Comparison of ENCODE assay signal across 9 mouse cellular contexts in genomic region chr11:97017696-97018582, GRCm38 (mm10). TPM values are rescaled to one million over a fixed set of nuclear protein-coding genes. Genes with fewer than 3 reads are reported as not detected.
A peak's percentile ranks its signal among the peaks of the same experiment; 100 is the strongest.
DNase-seq lines count a peak whose midpoint lies in the region; ATAC-seq lines count a peak whose summit lies in the region.
"Had no signal": no experiment of that assay in that cellular context is flagged by ENCODE, and none has a peak within 500 bp of the region (broad histone marks: within the 10 kb centered on the region; RNA-seq: fewer than 3 reads in every experiment).

No protein-coding gene starts in this region.

- DNase-seq in kidney, adult 11 months: no peak
- DNase-seq in embryo, embryonic 10 days (ENCODE audit: low spot score): peak; percentile 28
- DNase-seq in cerebellum, adult 9-10 months: no peak
- DNase-seq in gastrocnemius, postnatal 36 days: no peak
- no peak for DNase-seq in adrenal gland, postnatal 25 days

- H3K9ac ChIP-seq in kidney, embryonic 15.5 days: peak overlapping the region; percentile 35; the same call in 1 of the 2 replicates
- no peak overlapping the region for H3K9ac ChIP-seq in hindbrain, embryonic 16.5 days (ENCODE audit: low read depth, low read length)
- no peak overlapping the region for H3K9ac ChIP-seq in midbrain, embryonic 16.5 days (ENCODE audit: low read depth, low read length)

- H3K4me1 ChIP-seq in kidney, embryonic 15.5 days: peaks cover 50% of the 10 kb centered on the region
- peaks cover 20% of the 10 kb centered on the region for H3K4me1 ChIP-seq in hindbrain, embryonic 16.5 days (ENCODE audit: control insufficient read depth, insufficient read depth, low read depth, low read length)
- peaks cover 15% of the 10 kb centered on the region; the same call in 1 of the 2 replicates for H3K4me1 ChIP-seq in midbrain, embryonic 16.5 days (ENCODE audit: control insufficient read depth, insufficient read depth, low read length)

- intact Hi-C loops in gastrocnemius, postnatal 36 days (cut with DNase I): no loop called here

- H3K4me2 ChIP-seq in kidney, embryonic 15.5 days: peak overlapping the region; percentile 72
- peak overlapping the region; percentile 57 for H3K4me2 ChIP-seq in hindbrain, embryonic 16.5 days (ENCODE audit: low read length)
- peak overlapping the region; percentile 44 for H3K4me2 ChIP-seq in midbrain, embryonic 16.5 days (ENCODE audit: low read length)

- peaks cover 96% of the 10 kb centered on the region for H3K27me3 ChIP-seq in kidney, embryonic 15.5 days
- peaks cover 72% of the 10 kb centered on the region for H3K27me3 ChIP-seq in hindbrain, embryonic 16.5 days (replicated peaks; ENCODE audit: control insufficient read depth, insufficient read depth, low read length)
- peaks cover 61% of the 10 kb centered on the region for H3K27me3 ChIP-seq in midbrain, embryonic 16.5 days (ENCODE audit: control insufficient read depth, insufficient read depth, low read depth, low read length)

- no peak for ATAC-seq in kidney, embryonic 15.5 days (replicated peaks; ENCODE audit: low FRiP score)
- no peak for ATAC-seq in hindbrain, embryonic 16.5 days
- ATAC-seq in midbrain, embryonic 16.5 days: no peak

- H3K27ac ChIP-seq in kidney, embryonic 15.5 days: no peak overlapping the region
- no peak overlapping the region for H3K27ac ChIP-seq in hindbrain, embryonic 16.5 days (ENCODE audit: low read depth, low read length)
- no peak overlapping the region for H3K27ac ChIP-seq in midbrain, embryonic 16.5 days (ENCODE audit: low read length)

- no peaks in the 10 kb centered on the region for H3K9me3 ChIP-seq in kidney, embryonic 15.5 days (replicated peaks)
- no peaks in the 10 kb centered on the region for H3K9me3 ChIP-seq in hindbrain, embryonic 16.5 days (ENCODE audit: control insufficient read depth, low read length)
- H3K9me3 ChIP-seq in midbrain, embryonic 16.5 days (replicated peaks; ENCODE audit: control insufficient read depth, low read length, poor library complexity, severe bottlenecking): no peaks in the 10 kb centered on the region

- WGBS in kidney, embryonic 15.5 days: under 1% methylated on average over 36 of the region's 36 CpGs
- WGBS in hindbrain, embryonic 16.5 days: under 1% methylated on average over 36 of the region's 36 CpGs
- WGBS in midbrain, embryonic 16.5 days: 1% methylated on average over 36 of the region's 36 CpGs

- peak overlapping the region; percentile 44 for H3K4me3 ChIP-seq in kidney, embryonic 15.5 days (replicated peaks)
- peak overlapping the region; percentile 39 for H3K4me3 ChIP-seq in hindbrain, embryonic 16.5 days (ENCODE audit: low read length)
- H3K4me3 ChIP-seq in midbrain, embryonic 16.5 days (ENCODE audit: low read depth, low read length): peak overlapping the region; percentile 30

- no peaks in the 10 kb centered on the region for H3K36me3 ChIP-seq in kidney, embryonic 15.5 days
- H3K36me3 ChIP-seq in hindbrain, embryonic 16.5 days (ENCODE audit: control insufficient read depth, insufficient read depth, low read length): no peaks in the 10 kb centered on the region
- no peaks in the 10 kb centered on the region for H3K36me3 ChIP-seq in midbrain, embryonic 16.5 days (ENCODE audit: control insufficient read depth, insufficient read depth, low read length)

RNA-seq across cellular contexts. Expression of gene Sp6, which starts 4.7 kb away (rescaled TPM):
- polyA plus RNA-seq in kidney, embryonic 15.5 days (2015; fragmentation: Nextera tagmentation; extraction: Ambion mirVana): 1.4 and 1.5 TPM in 2 replicates
- 0.32 and 0.35 TPM in 2 replicates for polyA plus RNA-seq in hindbrain, embryonic 16.5 days (2015; fragmentation: Nextera tagmentation; extraction: Ambion mirVana)
- 0.26 and 0.35 TPM in 2 replicates for polyA plus RNA-seq in midbrain, embryonic 16.5 days (2015; fragmentation: Nextera tagmentation; extraction: Ambion mirVana)
- not detected for total RNA-seq in gastrocnemius, postnatal 36 days (2021)
- 0.33 and 0.39 TPM in 2 replicates for total RNA-seq in adrenal gland, postnatal 25 days (2021)

RNA-seq across cellular contexts. Expression of gene Scrn2, which starts 11.8 kb away (rescaled TPM):
- polyA plus RNA-seq in kidney, embryonic 15.5 days (2015; fragmentation: Nextera tagmentation; extraction: Ambion mirVana): 38.2 and 38.8 TPM in 2 replicates
- 14.5 and 16.8 TPM in 2 replicates for polyA plus RNA-seq in hindbrain, embryonic 16.5 days (2015; fragmentation: Nextera tagmentation; extraction: Ambion mirVana)
- 13.7 and 16.7 TPM in 2 replicates for polyA plus RNA-seq in midbrain, embryonic 16.5 days (2015; fragmentation: Nextera tagmentation; extraction: Ambion mirVana)
- total RNA-seq in gastrocnemius, postnatal 36 days (2021): 1 to 10 TPM; 9.6 to 9.8 TPM
- 12.8 and 22.7 TPM in 2 replicates for total RNA-seq in adrenal gland, postnatal 25 days (2021)

RNA-seq across cellular contexts. Expression of gene Lrrc46, which starts 23.3 kb away (rescaled TPM):
- 1.0 and 1.5 TPM in 2 replicates for polyA plus RNA-seq in kidney, embryonic 15.5 days (2015; fragmentation: Nextera tagmentation; extraction: Ambion mirVana)
- polyA plus RNA-seq in hindbrain, embryonic 16.5 days (2015; fragmentation: Nextera tagmentation; extraction: Ambion mirVana): 3.4 and 3.9 TPM in 2 replicates
- polyA plus RNA-seq in midbrain, embryonic 16.5 days (2015; fragmentation: Nextera tagmentation; extraction: Ambion mirVana): 3.4 and 4.0 TPM in 2 replicates
- under 1 TPM in 1 of 2 experiments, not detected in 1; 0.20 TPM for total RNA-seq in gastrocnemius, postnatal 36 days (2021)
- 1.0 and 1.4 TPM in 2 replicates for total RNA-seq in adrenal gland, postnatal 25 days (2021)
- polyA plus RNA-seq: spleen, adult 2 months had no signal

RNA-seq across cellular contexts. Expression of gene Mrpl10, which starts 23.4 kb away (rescaled TPM):
- 90.0 and 91.3 TPM in 2 replicates for polyA plus RNA-seq in kidney, embryonic 15.5 days (2015; fragmentation: Nextera tagmentation; extraction: Ambion mirVana)
- polyA plus RNA-seq in hindbrain, embryonic 16.5 days (2015; fragmentation: Nextera tagmentation; extraction: Ambion mirVana): 63.4 and 66.9 TPM in 2 replicates
- 58.9 and 59.1 TPM in 2 replicates for polyA plus RNA-seq in midbrain, embryonic 16.5 days (2015; fragmentation: Nextera tagmentation; extraction: Ambion mirVana)
- total RNA-seq in gastrocnemius, postnatal 36 days (2021): 10 to 100 TPM; 40.8 to 45.5 TPM
- total RNA-seq in adrenal gland, postnatal 25 days (2021): 117 and 129 TPM in 2 replicates

RNA-seq across cellular contexts. Expression of gene Osbpl7, which starts 32.5 kb away (rescaled TPM):
- 8.8 and 12.7 TPM in 2 replicates for polyA plus RNA-seq in kidney, embryonic 15.5 days (2015; fragmentation: Nextera tagmentation; extraction: Ambion mirVana)
- polyA plus RNA-seq in hindbrain, embryonic 16.5 days (2015; fragmentation: Nextera tagmentation; extraction: Ambion mirVana): 12.5 and 12.9 TPM in 2 replicates
- polyA plus RNA-seq in midbrain, embryonic 16.5 days (2015; fragmentation: Nextera tagmentation; extraction: Ambion mirVana): 11.9 and 12.8 TPM in 2 replicates
- 1 to 10 TPM; 2.6 to 2.9 TPM for total RNA-seq in gastrocnemius, postnatal 36 days (2021)
- total RNA-seq in adrenal gland, postnatal 25 days (2021): 18.9 TPM in 2 replicates
